Mouse (Mus musculus) c-Kit-negative CD71-positive TER-119-positive erythroid progenitor cells, embryonic 14.5 days (primary cell): ENCODE measurements around the gene Itpkb.
A peak's percentile ranks its signal among the peaks of the same experiment; 100 is the strongest.

Experiments used
- DNase-seq: peaks from one replicate; pipeline ENCODE4 v3.0.0-alpha.2; 2013; ENCODE audit warnings: low read depth, low spot score

Itpkb gene

DNA sequence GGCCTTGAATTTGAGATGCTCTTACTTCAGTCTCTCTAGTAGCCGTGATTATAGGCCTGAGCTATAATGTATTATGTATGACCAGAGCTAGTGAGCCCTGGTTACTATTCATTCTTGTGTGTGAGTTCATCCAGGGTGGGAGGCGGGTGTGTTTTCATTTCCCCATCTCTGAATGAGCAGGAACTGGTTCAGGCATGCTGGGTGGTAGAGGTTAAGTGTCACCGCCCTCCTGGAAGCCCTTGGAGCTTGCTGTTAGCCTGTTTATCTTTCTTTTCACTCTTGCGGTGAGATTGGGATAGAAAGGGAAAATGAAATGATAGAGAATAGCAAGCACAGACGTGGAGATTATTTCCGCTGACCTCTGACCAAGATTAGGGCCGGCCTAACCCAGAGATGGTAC, 12.7 kb downstream of the Itpkb start:
- DNase-seq = no peak

DNA sequence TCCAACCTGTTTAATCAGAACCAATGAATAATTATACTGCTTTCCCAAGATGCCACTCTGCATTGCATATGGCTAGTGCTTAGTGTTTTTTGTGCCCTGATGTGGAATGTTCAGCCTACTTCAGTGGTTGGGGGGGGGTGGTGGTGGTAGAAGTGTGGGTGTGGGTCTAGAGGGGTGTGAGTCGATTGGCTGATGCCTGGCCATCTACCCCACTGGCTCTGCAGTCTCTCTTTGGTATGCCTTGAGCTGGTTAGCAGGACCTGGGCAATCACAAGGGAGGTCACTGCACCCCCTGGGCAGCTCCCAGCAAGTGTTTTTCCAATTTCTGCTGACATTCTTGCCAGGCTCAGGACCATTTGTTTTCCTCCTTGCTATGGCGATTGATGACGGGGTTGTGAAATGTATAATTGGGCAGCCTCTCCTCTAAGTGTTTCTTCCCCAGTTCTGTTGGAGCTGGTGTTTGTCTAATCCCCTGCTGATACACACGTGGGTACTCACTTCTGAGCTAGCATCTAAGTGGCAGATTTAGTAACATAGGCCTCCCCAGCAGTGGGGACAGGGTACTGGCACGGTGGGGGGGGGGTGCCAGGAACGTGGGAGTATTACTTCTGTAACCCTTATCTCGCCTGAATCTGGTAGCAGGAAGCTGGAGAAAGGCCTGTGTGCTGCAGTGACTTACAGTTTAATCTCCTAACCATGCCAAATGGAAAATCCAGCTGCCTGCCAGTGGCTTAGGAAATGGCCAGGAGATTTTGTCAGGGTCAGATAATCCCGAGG, 13.3 kb downstream of the Itpkb start:
- no peak for DNase-seq

DNA sequence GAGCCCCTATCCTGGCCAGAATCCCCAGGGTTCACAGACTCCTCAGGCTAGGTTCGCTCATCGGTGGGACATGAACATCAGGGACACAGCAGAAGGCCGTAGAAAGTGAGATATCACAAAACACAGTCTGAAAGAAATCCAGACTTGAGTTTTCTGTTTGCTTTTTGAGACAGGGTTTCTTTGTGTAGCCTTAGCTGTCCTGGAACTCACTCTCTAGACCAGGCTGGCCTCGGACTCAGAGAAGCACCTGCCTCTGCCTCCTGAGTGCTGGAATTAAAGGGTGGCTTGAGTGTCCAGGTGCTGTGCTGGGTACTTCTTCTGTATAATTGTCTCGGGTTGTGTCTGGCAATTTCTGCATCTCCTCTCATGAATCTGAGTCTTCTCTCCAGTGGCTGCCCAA, 14.8 kb downstream of the Itpkb start:
- DNase-seq = no peak

DNA sequence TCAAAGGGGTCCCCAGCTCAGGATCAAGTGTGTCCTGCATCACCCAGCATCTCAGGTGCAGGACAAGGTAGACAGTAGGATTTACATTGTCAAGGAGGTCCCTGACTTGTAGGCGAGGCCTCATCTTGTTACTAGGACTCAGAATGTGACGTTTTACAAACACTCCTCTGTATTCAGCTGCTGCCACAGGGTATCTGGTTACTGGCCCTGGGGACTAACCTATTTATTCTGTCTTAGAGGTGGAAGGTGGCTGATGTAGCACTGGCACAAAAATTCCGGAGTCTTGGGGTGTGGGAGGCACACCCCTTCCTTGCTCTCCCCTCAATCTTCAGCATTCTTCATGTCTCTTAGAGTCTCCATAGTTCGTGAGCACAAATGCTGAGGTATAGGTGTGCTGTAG, 16.8 kb downstream of the Itpkb start:
- no peak for DNase-seq

DNA sequence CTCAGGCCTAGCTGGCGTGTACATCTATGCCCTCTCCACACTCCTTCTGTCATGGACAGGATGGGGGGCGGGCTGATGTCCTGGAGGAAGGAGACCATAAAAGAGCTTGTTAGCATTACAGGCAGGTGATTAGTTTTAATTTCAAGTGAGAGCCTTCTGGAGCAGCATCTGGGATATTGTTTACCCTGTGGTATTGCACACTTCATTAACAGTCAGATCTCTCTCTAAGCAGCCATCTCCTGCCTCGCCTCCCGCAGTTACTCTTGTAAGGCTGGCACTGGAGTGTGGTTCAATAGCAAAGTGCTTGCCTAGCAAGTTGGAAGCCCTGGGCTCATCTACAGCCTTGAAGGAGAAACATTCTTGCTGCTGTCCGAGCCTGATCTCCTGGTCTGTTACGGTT, 17.6 kb downstream of the Itpkb start:
- DNase-seq = no peak

DNA sequence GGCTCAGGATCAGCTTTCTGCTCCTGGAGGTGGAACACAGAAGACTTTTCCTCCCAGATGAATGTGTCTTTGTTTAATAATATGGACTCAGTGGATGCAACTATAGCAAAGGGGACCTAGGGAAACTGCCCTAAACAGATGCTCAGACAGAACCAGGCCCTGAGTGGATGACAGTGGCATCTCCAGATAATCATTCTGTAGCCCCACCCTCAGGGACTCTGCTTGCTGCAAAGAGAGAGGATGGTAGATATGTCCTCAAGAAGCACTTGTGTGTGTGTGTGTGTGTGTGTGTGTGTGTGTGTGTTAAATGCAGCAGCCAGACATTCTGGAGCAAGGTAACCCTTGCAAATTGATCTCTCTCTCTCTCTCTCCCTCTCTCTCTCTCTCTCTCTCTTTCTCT, 18.8 kb downstream of the Itpkb start:
- no peak for DNase-seq

DNA sequence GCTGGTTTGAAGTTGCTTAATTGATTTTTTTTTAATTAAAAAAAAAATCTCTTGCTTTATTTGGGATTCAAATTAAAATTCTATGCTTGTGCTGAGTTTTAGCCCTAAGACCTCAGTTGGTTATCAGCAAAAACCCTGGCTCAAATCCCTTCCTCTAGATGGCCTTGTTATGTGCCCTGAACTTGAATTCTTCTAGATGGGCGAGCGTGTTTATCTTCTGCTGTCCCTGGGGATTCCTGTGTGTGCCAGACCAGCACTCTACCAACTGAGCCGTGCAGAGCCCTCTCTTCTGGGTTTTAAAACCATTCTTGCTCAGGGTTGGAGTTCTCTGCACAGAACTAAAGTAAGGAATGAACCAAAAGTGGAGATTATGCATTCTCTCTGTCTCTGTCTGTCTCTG, 22.0 kb downstream of the Itpkb start:
- no peak for DNase-seq

DNA sequence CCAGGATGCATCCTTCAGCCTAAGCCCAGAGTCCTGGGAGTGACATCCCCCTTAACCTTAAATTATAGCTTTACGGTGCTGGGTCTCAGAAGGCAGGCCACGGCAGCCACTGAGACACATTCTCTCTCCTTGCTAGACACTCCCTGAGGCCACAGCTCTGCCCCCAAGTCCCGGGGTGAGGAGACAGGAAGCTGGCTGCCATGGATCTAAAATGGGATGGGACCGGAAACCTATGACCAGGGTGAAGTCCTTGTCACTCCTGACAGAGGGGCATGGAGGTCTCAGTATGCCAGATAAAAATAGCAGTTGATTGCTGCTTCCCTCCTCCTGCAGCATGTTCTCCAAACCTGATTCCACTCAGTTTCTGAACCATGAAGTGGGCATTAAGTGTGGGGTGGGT, 23.8 kb downstream of the Itpkb start:
- DNase-seq = no peak

DNA sequence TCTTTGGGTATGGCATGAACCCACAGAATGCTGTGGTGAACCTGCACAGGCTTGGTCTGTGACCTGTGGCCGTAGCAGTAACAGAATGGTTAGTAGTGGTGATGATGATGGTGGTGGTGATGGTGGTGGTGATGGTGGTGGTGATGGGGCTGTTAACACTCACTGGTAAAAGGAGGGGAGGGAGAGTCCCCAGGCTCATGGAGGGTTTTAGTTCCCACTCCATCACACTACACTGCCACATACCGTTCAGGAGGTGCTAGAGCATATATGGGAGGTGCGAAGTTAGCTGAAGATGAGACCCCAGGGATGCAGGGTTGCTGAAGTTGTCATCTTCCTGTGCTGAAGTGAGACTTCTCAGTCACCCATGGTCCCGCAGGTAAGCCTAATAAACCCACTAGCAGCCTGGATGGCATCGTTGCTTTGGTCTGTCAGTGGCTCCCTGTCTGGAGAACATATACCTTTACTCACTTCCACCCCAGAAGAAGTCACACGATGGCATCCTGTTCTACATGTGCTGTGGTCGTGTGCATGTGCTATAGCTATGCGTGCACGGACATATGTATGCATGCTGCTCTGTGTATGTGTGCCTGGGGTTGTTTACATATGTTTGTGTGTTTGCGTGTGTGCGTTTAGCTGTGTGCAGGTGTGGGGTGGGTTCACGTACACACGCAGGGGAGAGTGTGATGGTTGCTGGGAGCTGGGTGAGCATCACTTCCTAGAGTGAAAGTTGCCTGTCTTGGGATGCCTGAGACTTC, 24.9 kb downstream of the Itpkb start:
- DNase-seq = no peak

DNA sequence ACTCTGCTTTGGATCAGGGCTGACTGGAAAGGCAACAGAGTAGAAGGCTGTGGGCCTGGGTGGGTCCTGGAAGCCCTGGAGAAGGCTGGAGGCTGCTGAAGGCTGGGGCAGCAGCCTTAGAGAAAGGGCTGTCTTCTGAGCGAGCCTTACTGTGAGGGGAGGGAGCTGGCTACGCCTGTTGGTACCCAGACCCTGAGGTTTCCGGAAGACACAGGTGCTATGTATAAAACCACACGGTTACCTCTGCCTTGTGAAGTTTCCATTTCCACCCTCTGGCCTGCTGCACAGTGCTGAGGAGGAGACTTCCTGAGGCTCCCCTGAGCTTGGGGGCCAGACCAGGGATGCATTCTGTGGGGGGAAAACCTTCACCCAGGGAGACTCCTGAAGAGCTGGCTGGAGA, 25.9 kb downstream of the Itpkb start:
- DNase-seq = no peak

DNA sequence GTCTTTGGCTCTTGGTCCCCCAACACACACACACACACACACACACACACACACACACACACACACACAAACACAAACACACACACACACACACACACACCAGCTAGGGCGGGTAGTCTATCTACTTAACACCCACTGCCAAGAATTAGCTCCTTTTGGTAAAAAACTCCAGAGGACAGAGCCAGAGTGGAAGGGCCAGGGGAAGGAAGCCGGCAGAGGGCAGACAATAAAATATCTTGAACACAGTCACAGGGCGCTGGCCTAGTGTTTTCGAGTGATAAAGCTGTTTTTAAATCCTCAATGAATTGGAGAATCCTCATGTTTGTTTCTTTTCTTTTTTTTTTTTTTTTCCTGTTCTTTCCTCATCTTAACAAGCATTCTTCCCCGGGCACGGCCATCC, 26.6 kb downstream of the Itpkb start:
- DNase-seq = no peak

DNA sequence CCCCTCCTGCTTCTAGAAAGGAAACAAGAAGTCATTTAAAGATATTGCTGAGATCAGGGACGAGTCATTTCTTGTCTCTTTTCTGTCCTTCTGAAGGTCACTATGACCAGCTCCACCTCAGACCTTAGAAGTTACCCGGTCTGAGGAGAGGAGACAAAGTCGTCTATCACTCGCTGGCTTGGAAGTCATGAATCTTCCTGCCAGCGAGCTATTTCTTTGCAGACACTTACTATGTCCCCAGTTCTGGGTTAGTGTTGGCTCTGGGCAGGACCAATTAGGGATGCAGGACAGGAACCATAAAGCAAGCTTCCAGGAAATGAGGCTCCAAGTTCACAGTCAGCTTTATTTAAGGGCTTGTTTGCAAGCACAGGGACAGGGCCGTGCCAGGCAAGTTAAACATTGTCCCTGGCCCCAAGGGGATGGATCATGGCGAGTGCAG, 27.6 kb downstream of the Itpkb start:
- no peak for DNase-seq

DNA sequence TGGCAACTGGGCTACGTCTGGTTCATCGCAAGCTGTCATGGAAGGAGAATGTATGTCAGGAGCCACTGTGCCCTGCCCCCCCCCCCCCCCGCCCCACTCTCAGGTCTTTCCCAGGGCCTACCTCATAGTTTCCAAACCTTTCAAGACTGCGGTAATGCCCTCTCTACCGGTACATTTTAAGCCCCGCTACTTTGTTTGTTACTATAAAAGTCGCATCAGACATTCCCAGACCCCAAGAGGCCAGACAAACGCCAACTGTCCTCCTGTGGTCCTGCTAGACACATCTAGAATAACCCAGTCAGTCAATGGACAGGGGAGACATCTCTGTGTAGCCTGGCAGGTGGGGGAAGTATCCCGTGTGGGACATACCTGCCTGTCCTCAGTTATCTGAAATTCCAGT, 28.2 kb downstream of the Itpkb start:
- DNase-seq = no peak

DNA sequence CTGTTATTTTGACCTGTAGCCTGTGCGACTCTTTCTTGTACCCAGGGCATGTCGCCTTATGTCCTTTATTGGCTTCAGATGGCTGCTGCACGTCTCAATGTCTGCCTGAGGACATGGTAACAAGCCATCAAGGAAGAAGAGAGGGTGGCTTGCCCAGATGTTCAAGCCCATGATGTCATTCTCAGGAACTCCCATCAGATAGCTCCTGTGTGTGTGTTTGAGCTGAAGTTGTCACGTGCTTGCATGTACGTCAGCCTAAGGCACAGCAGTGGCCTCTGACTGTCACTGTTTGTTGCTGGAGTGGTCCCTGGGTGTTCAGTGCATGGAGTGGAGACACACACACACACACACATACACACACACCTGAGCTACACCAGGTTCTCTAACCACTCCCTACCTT, 29.0 kb downstream of the Itpkb start:
- no peak for DNase-seq

DNA sequence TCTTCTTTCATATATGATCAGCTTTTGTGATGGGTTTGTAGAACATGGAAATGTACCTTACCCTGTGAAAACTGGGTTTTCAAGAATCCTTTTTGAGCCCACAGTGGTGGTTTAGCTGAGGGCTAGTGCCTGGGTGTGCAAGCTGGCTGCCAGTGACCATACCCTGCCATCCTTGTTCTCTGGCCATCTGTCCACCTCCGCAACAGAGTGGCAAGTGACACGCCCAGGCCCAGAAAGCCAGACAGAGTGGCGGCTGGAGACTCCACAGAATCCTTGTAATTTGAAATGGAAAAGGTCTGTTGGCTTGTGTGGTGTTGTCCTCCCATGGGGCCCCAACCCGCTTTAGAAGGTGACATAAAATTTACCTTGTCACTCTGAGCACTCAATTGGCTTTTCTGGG, 31.9 kb downstream of the Itpkb start:
- no peak for DNase-seq

DNA sequence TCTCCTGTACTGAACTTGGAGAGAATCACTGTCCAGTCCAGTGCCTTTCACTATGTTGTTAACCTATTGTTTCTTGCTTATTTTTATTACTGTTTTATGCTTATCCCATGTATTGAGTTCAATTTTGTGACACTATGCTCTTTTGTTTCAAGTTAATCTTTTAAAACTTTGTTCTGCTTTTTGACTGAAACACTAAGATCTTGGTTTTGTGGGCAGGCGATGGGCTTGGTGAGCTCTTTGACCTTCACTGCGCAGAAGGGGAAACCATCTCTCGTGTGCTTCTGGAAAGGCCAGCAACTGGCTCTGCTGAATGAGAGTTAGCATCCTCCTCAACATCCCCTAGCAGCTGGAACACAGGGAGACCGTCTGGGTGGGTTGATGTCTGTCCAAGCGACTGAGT, 32.6 kb downstream of the Itpkb start:
- no peak for DNase-seq

DNA sequence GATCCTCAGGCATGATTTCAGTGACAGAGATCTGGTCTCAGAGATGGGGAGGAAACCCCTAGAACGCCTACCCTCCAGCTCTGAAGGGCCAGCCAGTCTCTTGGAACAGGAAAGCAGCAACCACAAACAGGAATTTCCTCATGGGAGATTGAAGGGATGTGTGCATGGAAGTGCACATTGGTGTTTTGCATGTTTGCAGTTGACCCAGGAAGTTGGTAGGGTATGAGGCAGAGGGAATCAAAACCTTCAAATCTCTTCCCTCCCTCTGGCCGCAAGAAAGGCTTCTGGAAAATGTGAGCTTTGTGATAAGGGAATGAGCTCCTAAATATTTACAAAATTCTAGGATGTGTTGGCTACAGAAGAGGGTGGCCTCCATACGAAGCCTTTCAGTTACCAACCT, 33.0 kb downstream of the Itpkb start:
- no peak for DNase-seq

DNA sequence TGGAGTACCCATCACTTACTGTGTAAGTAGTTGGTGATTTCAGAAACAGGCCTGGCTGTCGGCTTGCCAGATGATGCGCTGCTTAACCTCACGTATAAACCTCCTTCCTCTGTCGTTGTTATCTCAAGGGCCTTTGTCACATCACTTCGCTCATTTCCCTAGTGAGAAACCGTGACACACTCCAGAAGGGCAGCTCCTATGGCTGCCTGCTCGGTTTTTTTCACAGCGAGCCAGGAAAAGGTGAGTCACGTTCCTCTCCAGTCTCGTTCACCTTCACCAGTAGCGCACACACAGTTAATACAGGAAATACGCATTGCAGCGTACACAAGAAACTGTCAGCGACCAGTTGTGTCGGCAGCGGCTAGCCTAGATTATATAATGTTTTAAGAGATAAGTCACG, 33.7 kb downstream of the Itpkb start:
- no peak for DNase-seq

DNA sequence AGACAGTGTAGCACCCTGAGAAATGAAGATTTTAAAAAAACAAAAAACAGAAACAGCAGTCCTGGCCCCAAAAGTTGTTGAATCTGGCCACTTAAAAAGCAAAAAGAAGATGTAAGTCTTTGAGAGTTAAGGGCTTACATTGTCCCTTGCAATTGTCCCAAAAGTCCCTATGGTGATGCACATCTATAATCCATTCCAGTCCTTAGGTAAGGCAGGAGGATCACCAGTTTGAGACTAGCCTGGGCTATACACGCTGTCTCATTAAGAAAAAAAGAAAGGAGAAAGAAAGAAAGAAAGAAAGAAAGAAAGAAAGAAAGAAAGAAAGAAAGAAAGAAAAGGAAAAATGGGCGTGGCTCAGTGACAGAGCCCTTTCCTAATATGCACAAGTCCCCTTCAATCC, 34.4 kb downstream of the Itpkb start:
- DNase-seq = no peak

DNA sequence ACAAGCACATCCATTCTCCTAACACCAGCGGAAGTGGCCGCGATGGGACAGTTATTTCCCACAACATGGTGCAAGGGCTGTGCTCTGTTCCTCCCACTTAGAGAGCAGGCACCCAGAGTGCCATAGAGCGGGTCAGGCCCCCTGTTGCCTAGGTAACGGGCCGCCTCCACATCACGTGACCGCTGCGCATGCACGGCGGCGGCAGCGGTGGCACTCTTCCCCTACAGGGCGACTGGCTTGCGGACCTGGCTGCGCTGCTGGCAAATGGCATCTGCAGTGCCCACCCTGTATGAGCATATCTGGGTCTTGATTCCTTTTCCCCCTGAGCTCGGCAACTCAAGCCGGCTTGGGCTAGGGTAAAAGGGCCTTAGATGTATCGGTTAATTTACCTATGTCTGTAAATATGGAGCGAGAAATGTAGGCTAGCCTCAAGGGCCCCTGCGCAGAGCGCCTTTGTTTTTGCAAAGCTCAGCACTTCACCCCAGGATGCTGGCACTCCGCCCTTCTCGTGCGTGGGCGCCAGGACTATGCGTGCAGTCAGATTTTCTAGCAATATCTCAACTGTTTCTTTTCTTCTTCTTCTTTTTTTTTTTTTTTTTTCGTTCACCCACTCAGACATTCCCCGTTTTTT, 35.0 kb downstream of the Itpkb start:
- DNase-seq = peak; percentile 65

DNA sequence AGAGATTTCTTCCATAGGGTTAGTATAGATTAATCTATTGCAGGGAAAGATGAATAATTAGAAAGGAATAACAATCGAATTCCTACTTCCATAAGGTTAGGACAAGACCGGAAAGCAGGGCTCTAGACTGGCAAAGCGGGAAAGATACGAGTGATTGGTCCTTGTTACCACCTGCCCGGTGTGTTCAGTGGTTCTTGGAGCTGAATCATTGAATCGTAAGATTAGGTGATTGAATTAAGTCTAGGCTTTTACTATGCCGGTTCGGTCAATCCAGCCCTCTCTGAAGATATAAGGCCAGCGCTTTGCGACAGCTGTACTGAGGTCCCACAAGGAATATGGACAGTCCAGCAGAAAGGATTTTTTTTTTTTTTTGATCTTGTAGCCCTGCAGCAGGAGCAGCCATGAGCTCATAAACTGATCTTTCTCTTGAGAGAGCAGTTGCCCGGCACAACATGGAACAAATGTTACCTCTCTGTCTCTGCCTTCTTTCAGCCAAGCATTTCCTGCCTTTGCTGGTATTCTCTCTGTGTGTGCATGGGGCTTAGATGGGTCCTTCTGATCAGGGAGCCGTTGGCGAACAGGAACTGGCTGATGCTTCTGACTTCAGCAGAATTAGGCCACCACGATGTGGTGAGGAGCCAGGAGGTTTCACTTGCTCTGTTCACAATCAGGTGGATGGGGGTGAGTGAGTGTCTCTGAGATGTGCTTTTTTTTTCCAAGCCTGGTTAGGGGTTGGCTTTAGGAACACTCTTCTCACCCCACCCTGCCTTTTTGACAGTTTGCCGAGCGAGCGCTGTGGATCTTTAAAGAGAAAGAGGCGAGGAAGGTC, 35.9 kb downstream of the Itpkb start:
- DNase-seq = no peak

DNA sequence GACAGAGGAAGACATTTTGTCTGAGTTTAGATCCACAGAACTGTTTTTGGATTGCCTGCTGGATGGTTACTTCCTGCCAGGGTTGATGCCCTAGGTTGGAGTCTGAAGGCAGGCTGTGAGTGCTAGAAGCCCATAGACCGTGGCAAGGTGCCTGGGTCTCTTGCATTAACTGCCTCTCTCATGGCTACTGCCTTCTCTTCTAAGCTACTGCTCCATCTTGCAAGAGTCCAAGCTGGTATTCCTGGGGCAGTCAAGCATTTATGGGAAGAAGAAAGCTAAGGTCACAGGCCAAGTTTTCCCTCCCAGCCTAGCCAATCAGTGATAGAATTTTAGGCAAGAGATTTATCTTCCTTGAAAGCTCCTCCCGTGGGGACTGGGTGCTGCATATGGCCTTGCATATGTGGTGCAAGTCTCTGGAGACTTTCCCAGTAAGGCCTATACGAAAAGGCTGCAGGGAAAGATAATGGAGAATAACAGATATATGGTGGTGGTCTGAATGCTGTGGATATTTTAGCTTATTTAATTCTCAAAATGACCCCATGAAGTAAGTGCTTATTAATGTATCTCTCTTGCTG, 36.8 kb downstream of the Itpkb start:
- DNase-seq = no peak
